Comparison of ENCODE assay signal across 8 mouse cellular contexts in the genomic region with DNA sequence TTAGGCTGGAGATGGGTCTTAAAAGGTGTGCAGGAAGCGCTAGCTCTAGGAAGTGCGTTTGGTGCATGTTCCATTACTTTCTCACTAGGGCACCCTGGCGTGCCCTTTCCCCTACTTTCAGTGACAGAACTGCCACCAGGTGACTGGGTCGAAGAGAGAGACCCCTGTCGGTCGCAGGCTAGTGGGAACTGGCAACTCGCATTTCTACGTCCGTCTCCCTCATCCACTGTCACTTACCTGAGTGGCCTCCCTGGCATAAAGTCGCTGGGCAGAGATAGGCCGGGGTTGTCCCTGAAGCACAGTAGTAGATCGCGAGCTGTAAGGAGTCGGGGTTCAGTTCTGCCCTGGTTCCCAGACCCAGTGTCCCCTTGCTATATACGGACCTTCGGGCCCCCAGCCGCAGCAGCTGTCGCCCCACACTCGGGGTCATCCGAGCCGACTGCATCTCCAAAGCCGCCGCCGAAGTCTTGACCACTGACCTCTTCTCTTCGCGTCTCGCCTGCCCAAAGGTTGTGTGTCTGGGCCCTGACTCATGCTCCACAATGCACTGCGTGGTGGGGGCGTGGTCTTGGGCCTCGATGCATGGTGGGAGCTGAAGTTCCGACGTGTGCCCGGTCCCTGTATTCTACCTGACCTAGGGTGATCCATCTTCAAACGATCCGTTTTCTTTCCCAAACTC. TPM values are rescaled to one million over a fixed set of nuclear protein-coding genes. Genes with fewer than 3 reads are reported as not detected.
A peak's percentile ranks its signal among the peaks of the same experiment; 100 is the strongest.
DNase-seq lines count a peak whose midpoint lies in the region; ATAC-seq and TF ChIP-seq lines count a peak whose summit lies in the region.

A gene (minus strand): TSS at position 532 of the 679 bp plus-strand sequence.

- TF ChIP-seq POLR2A in bone marrow, adult 2 months (IDR thresholded peaks at IDR 0.05; ENCODE audit: borderline replicate concordance, control insufficient read depth, low read depth, low read length), result peak; percentile 75; the same call in 1 of the 2 replicates
- TF ChIP-seq POLR2A in liver, adult 2 months (IDR thresholded peaks at IDR 0.05; ENCODE audit: extremely low read depth, insufficient read depth, low read length), result peak; percentile 83

- peak within 1 kb of the TSS; percentile 80 for H3K9ac ChIP-seq in embryonic facial prominence, embryonic 15.5 days
- H3K9ac ChIP-seq in kidney, embryonic 14.5 days (ENCODE audit: low read depth, low read length), result peak within 1 kb of the TSS; percentile 66
- peak within 1 kb of the TSS; percentile 80 for H3K9ac ChIP-seq in liver, adult 2 months (ENCODE audit: low read depth, low read length)

- H3K4me1 ChIP-seq in bone marrow, adult 2 months (ENCODE audit: control insufficient read depth, insufficient read depth, low read length), result peaks cover 1% of the 10 kb centered on the region; the same call in 1 of the 2 replicates
- peaks cover 48% of the 10 kb centered on the region for H3K4me1 ChIP-seq in embryonic facial prominence, embryonic 15.5 days
- peaks cover 37% of the 10 kb centered on the region for H3K4me1 ChIP-seq in kidney, embryonic 14.5 days (ENCODE audit: control insufficient read depth, insufficient read depth, low read length)
- peaks cover 8% of the 10 kb centered on the region for H3K4me1 ChIP-seq in liver, adult 2 months (ENCODE audit: control insufficient read depth, insufficient read depth, low read length)

- no peaks in the 10 kb centered on the region for H3K27me3 ChIP-seq in embryonic facial prominence, embryonic 15.5 days
- H3K27me3 ChIP-seq in kidney, embryonic 14.5 days (ENCODE audit: control insufficient read depth, insufficient read depth, low read length), result no peaks in the 10 kb centered on the region
- no peaks in the 10 kb centered on the region for H3K27me3 ChIP-seq in liver, adult 2 months (ENCODE audit: control insufficient read depth, insufficient read depth, low read length)

- H3K36me3 ChIP-seq in embryonic facial prominence, embryonic 15.5 days, result peaks cover 40% of the 10 kb centered on the region
- H3K36me3 ChIP-seq in kidney, embryonic 14.5 days (ENCODE audit: control insufficient read depth, insufficient read depth, low read length), result peaks cover 36% of the 10 kb centered on the region
- peaks cover 36% of the 10 kb centered on the region for H3K36me3 ChIP-seq in liver, adult 2 months (ENCODE audit: control insufficient read depth, insufficient read depth, low read length)

- under 1% methylated on average over 35 of the region's 35 CpGs for WGBS in bone marrow, adult 2 months
- under 1% methylated on average over 35 of the region's 35 CpGs for WGBS in embryonic facial prominence, embryonic 15.5 days
- WGBS in kidney, embryonic 14.5 days, result under 1% methylated on average over 35 of the region's 35 CpGs
- under 1% methylated on average over 35 of the region's 35 CpGs for WGBS in liver, adult 2 months

- ATAC-seq in embryonic facial prominence, embryonic 15.5 days (ENCODE audit: insufficient number of reproducible peaks, low FRiP score, low TSS enrichment, low read depth), result peak; percentile 73
- peak; percentile 75 for ATAC-seq in kidney, embryonic 14.5 days (ENCODE audit: low FRiP score, low TSS enrichment)
- peak; percentile 86 for ATAC-seq in monocyte, adult 5-6 weeks (replicated peaks; ENCODE audit: insufficient number of reproducible peaks, low FRiP score, low TSS enrichment, poor library complexity, severe bottlenecking)

- H3K79me2 ChIP-seq in liver, adult 2 months (ENCODE audit: control insufficient read depth, insufficient read depth, low read length), result peaks cover 16% of the 10 kb centered on the region; the same call in 1 of the 2 replicates

- H3K4me3 ChIP-seq in bone marrow, adult 2 months (replicated peaks; ENCODE audit: control insufficient read depth, low read depth, low read length), result peak within 1 kb of the TSS; percentile 74
- H3K4me3 ChIP-seq in embryonic facial prominence, embryonic 15.5 days (replicated peaks), result peak within 1 kb of the TSS; percentile 65
- H3K4me3 ChIP-seq in kidney, embryonic 14.5 days (ENCODE audit: low read length), result peak within 1 kb of the TSS; percentile 64
- peak within 1 kb of the TSS; percentile 79 for H3K4me3 ChIP-seq in liver, adult 2 months (ENCODE audit: insufficient read depth, low read depth, low read length)

- peak within 1 kb of the TSS; percentile 26 for H3K27ac ChIP-seq in bone marrow, adult 2 months (ENCODE audit: control insufficient read depth, insufficient read depth, low read depth, low read length, poor library complexity)
- H3K27ac ChIP-seq in embryonic facial prominence, embryonic 15.5 days (replicated peaks), result peak within 1 kb of the TSS; percentile 72
- H3K27ac ChIP-seq in kidney, embryonic 14.5 days (ENCODE audit: low read depth, low read length), result peak within 1 kb of the TSS; percentile 19; the same call in 1 of the 2 replicates
- peak within 1 kb of the TSS; percentile 89 for H3K27ac ChIP-seq in liver, adult 2 months (replicated peaks; ENCODE audit: insufficient read depth, low read depth, low read length)

- TF ChIP-seq CTCF in bone marrow, adult 2 months (IDR thresholded peaks at IDR 0.05; ENCODE audit: control insufficient read depth, insufficient read depth, low read length), result peak; percentile 38; the same call in 1 of the 2 replicates
- TF ChIP-seq CTCF in liver, adult 2 months (IDR thresholded peaks at IDR 0.05; ENCODE audit: low read depth, low read length), result peak; percentile 45

- no peaks in the 10 kb centered on the region for H3K9me3 ChIP-seq in embryonic facial prominence, embryonic 15.5 days (replicated peaks)
- no peaks in the 10 kb centered on the region for H3K9me3 ChIP-seq in kidney, embryonic 14.5 days (ENCODE audit: control insufficient read depth, low read length)

- H3K4me2 ChIP-seq in embryonic facial prominence, embryonic 15.5 days (replicated peaks), result peak within 1 kb of the TSS; percentile 79
- peak within 1 kb of the TSS; percentile 87 for H3K4me2 ChIP-seq in kidney, embryonic 14.5 days (replicated peaks; ENCODE audit: low read depth, low read length)

- peak; percentile 88 for DNase-seq in A20 (ENCODE audit: low read depth, low spot score)
- peak; percentile 86 to 91 for DNase-seq in heart, adult 9 months (ENCODE audit: low spot score in 2 of 2)
- peak; percentile 85 for DNase-seq in liver, adult 2 months (ENCODE audit: extremely low read depth, low read depth, low spot score)
- DNase-seq in spleen, postnatal 36 days (ENCODE audit: low spot score in 2 of 2), result peak; percentile 84 to 89

RNA-seq across cellular contexts. Expression of the gene that starts here (rescaled TPM):
- polyA plus RNA-seq in bone marrow, adult 2 months (2011; ENCODE audit: insufficient read depth, insufficient read length, low replicate concordance, missing spikeins), result 26.3 and 28.9 TPM in 2 replicates
- polyA plus RNA-seq in embryonic facial prominence, embryonic 15.5 days (2015; fragmentation: Nextera tagmentation; extraction: Ambion mirVana), result 95.6 and 97.7 TPM in 2 replicates
- polyA plus RNA-seq in kidney, embryonic 14.5 days (2014; fragmentation: Nextera tagmentation; extraction: Ambion mirVana), result 41.1 and 58.4 TPM in 2 replicates
- 314 and 344 TPM in 2 replicates for total RNA-seq in liver, adult 2 months (2014; rRNA removed)
- polyA plus RNA-seq in liver, adult 2 months (2012; rRNA removed), result 302 and 314 TPM in 2 replicates
- 46.9 to 64.6 TPM (median 55.3 TPM) in 3 replicates for total RNA-seq in monocyte, adult 5-6 weeks (2017)

Comparison
In these comparisons a context has a peak if more than half of its experiments do, and no peak if none do; other contexts are left out.
1. Peak in every context shown above with its lines: DNase-seq, ATAC-seq, H3K4me3 ChIP-seq and H3K27ac ChIP-seq.
2. H3K27ac ChIP-seq: peak in every context shown above with its lines; median percentile 89 in liver, adult 2 months; 72 in embryonic facial prominence, embryonic 15.5 days; 26 in bone marrow, adult 2 months; 19 in kidney, embryonic 14.5 days.